Mouse (Mus musculus): ENCODE results near the gene Gm20388. TPM values are rescaled to one million over a fixed set of nuclear protein-coding genes. Genes with fewer than 3 reads are reported as not detected.

Gm20388 gene
- polyA plus RNA-seq, 1 experiment from 2014 or later: 12.4 TPM

- Histone ChIP-seq H3K4me3 (ENCODE audit: low read length) (no peak overlapping the region), H3K27me3 (replicated peaks; ENCODE audit: control insufficient read depth, insufficient read depth, low read length) (no peaks in the 10 kb centered on the region), H3K9ac (ENCODE audit: low read depth, low read length) (no peak overlapping the region), H3K27ac (ENCODE audit: low read depth, low read length) (no peak overlapping the region), H3K36me3 (ENCODE audit: control insufficient read depth, insufficient read depth, low read length) (peaks cover 62% of the 10 kb centered on the region), H3K4me2 (ENCODE audit: low read length) (no peak overlapping the region), H3K4me1 (ENCODE audit: control insufficient read depth, insufficient read depth, low read depth, low read length) (no peaks in the 10 kb centered on the region), H3K9me3 (ENCODE audit: control insufficient read depth, low read length) (no peaks in the 10 kb centered on the region)
- WGBS: 94% methylated on average over 12 of the region's 12 CpGs
- ATAC-seq: no peak
Observed at GRCm38 (mm10) chr8:122893451-122893850, 2982.8 kb downstream of the Gm20388 start.

GRCm38 (mm10) chr8:122896317-122896716, 2985.7 kb downstream of the Gm20388 start:
- ATAC-seq: no peak
- Histone ChIP-seq H3K9me3 (ENCODE audit: control insufficient read depth, low read length) (no peaks in the 10 kb centered on the region), H3K27me3 (replicated peaks; ENCODE audit: control insufficient read depth, insufficient read depth, low read length) (no peaks in the 10 kb centered on the region), H3K4me3 (ENCODE audit: low read length) (no peak overlapping the region), H3K27ac (ENCODE audit: low read depth, low read length) (no peak overlapping the region), H3K9ac (ENCODE audit: low read depth, low read length) (no peak overlapping the region), H3K4me2 (ENCODE audit: low read length) (no peak overlapping the region), H3K36me3 (ENCODE audit: control insufficient read depth, insufficient read depth, low read length) (peaks cover 44% of the 10 kb centered on the region), H3K4me1 (ENCODE audit: control insufficient read depth, insufficient read depth, low read depth, low read length) (no peaks in the 10 kb centered on the region)
- WGBS: 96% methylated on average over 11 of the region's 11 CpGs

GRCm38 (mm10) chr8:122897200-122897599, 2986.6 kb downstream of the Gm20388 start:
- Histone ChIP-seq H3K36me3 (ENCODE audit: control insufficient read depth, insufficient read depth, low read length) (peaks cover 42% of the 10 kb centered on the region), H3K27ac (ENCODE audit: low read depth, low read length) (no peak overlapping the region), H3K9me3 (ENCODE audit: control insufficient read depth, low read length) (no peaks in the 10 kb centered on the region), H3K9ac (ENCODE audit: low read depth, low read length) (no peak overlapping the region), H3K4me2 (ENCODE audit: low read length) (no peak overlapping the region), H3K4me3 (ENCODE audit: low read length) (no peak overlapping the region), H3K27me3 (replicated peaks; ENCODE audit: control insufficient read depth, insufficient read depth, low read length) (no peaks in the 10 kb centered on the region), H3K4me1 (ENCODE audit: control insufficient read depth, insufficient read depth, low read depth, low read length) (no peaks in the 10 kb centered on the region)
- no peak for ATAC-seq
- 92% methylated on average over 8 of the region's 8 CpGs for WGBS

- ATAC-seq: no peak
- no peak overlapping the region for H3K9ac ChIP-seq (ENCODE audit: low read depth, low read length)
- 86% methylated on average over 4 of the region's 4 CpGs for WGBS
- peaks cover 34% of the 10 kb centered on the region for H3K36me3 ChIP-seq (ENCODE audit: control insufficient read depth, insufficient read depth, low read length)
- no peak overlapping the region for H3K4me3 ChIP-seq (ENCODE audit: low read length)
- H3K4me2 ChIP-seq (ENCODE audit: low read length): no peak overlapping the region
- H3K27ac ChIP-seq (ENCODE audit: low read depth, low read length): no peak overlapping the region
- H3K4me1 ChIP-seq (ENCODE audit: control insufficient read depth, insufficient read depth, low read depth, low read length): no peaks in the 10 kb centered on the region; the same call in 1 of the 2 replicates
- no peaks in the 10 kb centered on the region for H3K27me3 ChIP-seq (replicated peaks; ENCODE audit: control insufficient read depth, insufficient read depth, low read length)
- no peaks in the 10 kb centered on the region for H3K9me3 ChIP-seq (ENCODE audit: control insufficient read depth, low read length)
Observed at GRCm38 (mm10) chr8:122898018-122898417, 2987.4 kb downstream of the Gm20388 start.

- H3K4me1 ChIP-seq (ENCODE audit: control insufficient read depth, insufficient read depth, low read depth, low read length): no peaks in the 10 kb centered on the region; the same call in 1 of the 2 replicates
- no peak overlapping the region for H3K4me2 ChIP-seq (ENCODE audit: low read length)
- H3K27ac ChIP-seq (ENCODE audit: low read depth, low read length): no peak overlapping the region
- H3K36me3 ChIP-seq (ENCODE audit: control insufficient read depth, insufficient read depth, low read length): peaks cover 32% of the 10 kb centered on the region
- no peaks in the 10 kb centered on the region for H3K9me3 ChIP-seq (ENCODE audit: control insufficient read depth, low read length)
- H3K9ac ChIP-seq (ENCODE audit: low read depth, low read length): no peak overlapping the region
- ATAC-seq: no peak
- 92% methylated on average over 12 of the region's 12 CpGs for WGBS
- H3K4me3 ChIP-seq (ENCODE audit: low read length): no peak overlapping the region
- H3K27me3 ChIP-seq (replicated peaks; ENCODE audit: control insufficient read depth, insufficient read depth, low read length): no peaks in the 10 kb centered on the region
Observed at GRCm38 (mm10) chr8:122898473-122898872, 2987.8 kb downstream of the Gm20388 start.

- no peak overlapping the region for H3K4me3 ChIP-seq (ENCODE audit: low read length)
- WGBS: 76% methylated on average over 5 of the region's 5 CpGs
- no peak overlapping the region for H3K4me2 ChIP-seq (ENCODE audit: low read length)
- ATAC-seq: no peak
- no peak overlapping the region for H3K9ac ChIP-seq (ENCODE audit: low read depth, low read length)
- H3K9me3 ChIP-seq (ENCODE audit: control insufficient read depth, low read length): no peaks in the 10 kb centered on the region
- H3K36me3 ChIP-seq (ENCODE audit: control insufficient read depth, insufficient read depth, low read length): peaks cover 28% of the 10 kb centered on the region
- no peaks in the 10 kb centered on the region for H3K27me3 ChIP-seq (replicated peaks; ENCODE audit: control insufficient read depth, insufficient read depth, low read length)
- no peak overlapping the region for H3K27ac ChIP-seq (ENCODE audit: low read depth, low read length)
- no peaks in the 10 kb centered on the region; the same call in 1 of the 2 replicates for H3K4me1 ChIP-seq (ENCODE audit: control insufficient read depth, insufficient read depth, low read depth, low read length)
Observed at GRCm38 (mm10) chr8:122899085-122899484, 2988.4 kb downstream of the Gm20388 start.

- Histone ChIP-seq H3K4me3 (ENCODE audit: low read length) (no peak overlapping the region), H3K4me2 (ENCODE audit: low read length) (no peak overlapping the region), H3K27me3 (replicated peaks; ENCODE audit: control insufficient read depth, insufficient read depth, low read length) (no peaks in the 10 kb centered on the region), H3K27ac (ENCODE audit: low read depth, low read length) (no peak overlapping the region), H3K4me1 (ENCODE audit: control insufficient read depth, insufficient read depth, low read depth, low read length) (peaks cover 1% of the 10 kb centered on the region), H3K36me3 (ENCODE audit: control insufficient read depth, insufficient read depth, low read length) (peaks cover 6% of the 10 kb centered on the region), H3K9me3 (ENCODE audit: control insufficient read depth, low read length) (no peaks in the 10 kb centered on the region), H3K9ac (ENCODE audit: low read depth, low read length) (no peak overlapping the region)
- 94% methylated on average over 7 of the region's 7 CpGs for WGBS
- no peak for ATAC-seq
Observed at GRCm38 (mm10) chr8:122901476-122901875, 2990.8 kb downstream of the Gm20388 start.

GRCm38 (mm10) chr8:122901892-122902515, 2991.4 kb downstream of the Gm20388 start:
- Histone ChIP-seq H3K4me3 (ENCODE audit: low read length) (no peak overlapping the region), H3K4me2 (ENCODE audit: low read length) (no peak overlapping the region), H3K9me3 (ENCODE audit: control insufficient read depth, low read length) (no peaks in the 10 kb centered on the region), H3K9ac (ENCODE audit: low read depth, low read length) (no peak overlapping the region), H3K4me1 (ENCODE audit: control insufficient read depth, insufficient read depth, low read depth, low read length) (peaks cover 2% of the 10 kb centered on the region), H3K27me3 (replicated peaks; ENCODE audit: control insufficient read depth, insufficient read depth, low read length) (no peaks in the 10 kb centered on the region), H3K27ac (ENCODE audit: low read depth, low read length) (no peak overlapping the region), H3K36me3 (ENCODE audit: control insufficient read depth, insufficient read depth, low read length) (peaks cover 3% of the 10 kb centered on the region)
- 80% methylated on average over 8 of the region's 8 CpGs for WGBS
- ATAC-seq: no peak

- peaks cover 3% of the 10 kb centered on the region for H3K36me3 ChIP-seq (ENCODE audit: control insufficient read depth, insufficient read depth, low read length)
- H3K9ac ChIP-seq (ENCODE audit: low read depth, low read length): no peak overlapping the region
- WGBS: 54% methylated on average over 3 of the region's 3 CpGs
- H3K4me1 ChIP-seq (ENCODE audit: control insufficient read depth, insufficient read depth, low read depth, low read length): peaks cover 2% of the 10 kb centered on the region
- no peak overlapping the region for H3K4me3 ChIP-seq (ENCODE audit: low read length)
- no peaks in the 10 kb centered on the region for H3K9me3 ChIP-seq (ENCODE audit: control insufficient read depth, low read length)
- no peak for ATAC-seq
- H3K27ac ChIP-seq (ENCODE audit: low read depth, low read length): no peak overlapping the region
- no peak overlapping the region for H3K4me2 ChIP-seq (ENCODE audit: low read length)
- H3K27me3 ChIP-seq (replicated peaks; ENCODE audit: control insufficient read depth, insufficient read depth, low read length): no peaks in the 10 kb centered on the region
Observed at GRCm38 (mm10) chr8:122902581-122902980, 2991.9 kb downstream of the Gm20388 start.
